Comparison of ENCODE assay signal across 17 mouse cellular contexts in genomic region chr11:77836290-77836689, GRCm38 (mm10). TPM values are rescaled to one million over a fixed set of nuclear protein-coding genes. Genes with fewer than 3 reads are reported as not detected.
DNase-seq lines count a peak whose midpoint lies in the region; ATAC-seq and TF ChIP-seq lines count a peak whose summit lies in the region.
"Had no signal": no experiment of that assay in that cellular context is flagged by ENCODE, and none has a peak within 500 bp of the region (broad histone marks: within the 10 kb centered on the region; RNA-seq: fewer than 3 reads in every experiment).

No protein-coding gene starts in this region.

- H3K27me3 ChIP-seq in heart, embryonic 14.5 days (ENCODE audit: control insufficient read depth, insufficient read depth, low read length), result no peaks in the 10 kb centered on the region
- H3K27me3 ChIP-seq in heart, adult 2 months (ENCODE audit: control insufficient read depth, insufficient read depth, low read length), result no peaks in the 10 kb centered on the region
- no peaks in the 10 kb centered on the region for H3K27me3 ChIP-seq in kidney, postnatal 0 days (ENCODE audit: insufficient read depth, low read length)
- no peaks in the 10 kb centered on the region for H3K27me3 ChIP-seq in embryonic facial prominence, embryonic 15.5 days
- H3K27me3 ChIP-seq in myocyte (ENCODE audit: control insufficient read depth, insufficient read depth, insufficient read length), result no peaks in the 10 kb centered on the region

- intact Hi-C loops in heart, adult 2 months (cut with DNase I), result no loop called here

- peaks cover 99% of the 10 kb centered on the region for H3K36me3 ChIP-seq in heart, embryonic 14.5 days (ENCODE audit: control insufficient read depth, insufficient read depth, low read length)
- H3K36me3 ChIP-seq in heart, adult 2 months (ENCODE audit: control insufficient read depth, insufficient read depth, low read length), result no peaks in the 10 kb centered on the region
- peaks cover 47% of the 10 kb centered on the region; the same call in 1 of the 2 replicates for H3K36me3 ChIP-seq in kidney, postnatal 0 days (ENCODE audit: insufficient read depth, low read length)
- H3K36me3 ChIP-seq in embryonic facial prominence, embryonic 15.5 days, result peaks cover 37% of the 10 kb centered on the region
- H3K36me3 ChIP-seq in myocyte (ENCODE audit: control insufficient read depth, insufficient read depth), result peaks cover 31% of the 10 kb centered on the region

- DNase-seq in heart, adult 2 months, result no peak
- no peak for DNase-seq in kidney, postnatal 0 days (ENCODE audit: low spot score)
- DNase-seq in kidney, adult 9 months, result no peak
- no peak for DNase-seq in layer of hippocampus, adult 2 months (ENCODE audit: low spot score in 2 of 2)
- DNase-seq: cerebellum, adult 11-12 months; lung, postnatal 14 days; midbrain, embryonic 14.5 days; right cerebral cortex, adult 18-20 months; thymus, postnatal 14 days had no signal

- peak overlapping the region; percentile 31; the same call in 1 of the 2 replicates for H3K9ac ChIP-seq in heart, embryonic 14.5 days (ENCODE audit: low read length)
- no peak overlapping the region for H3K9ac ChIP-seq in heart, adult 2 months (ENCODE audit: low read depth, low read length)
- 0 out of 2 replicates have a peak overlapping the region, but pooled peaks have one; percentile 18 for H3K9ac ChIP-seq in kidney, postnatal 0 days (ENCODE audit: low read depth, low read length)
- H3K9ac ChIP-seq in embryonic facial prominence, embryonic 15.5 days, result no peak overlapping the region

- WGBS in heart, embryonic 14.5 days, result 74% methylated on average over 5 of the region's 5 CpGs
- WGBS in heart, adult 2 months, result 74% methylated on average over 5 of the region's 5 CpGs
- WGBS in kidney, postnatal 0 days, result 87% methylated on average over 5 of the region's 5 CpGs
- WGBS in embryonic facial prominence, embryonic 15.5 days, result 71% methylated on average over 5 of the region's 5 CpGs

- no peak for ATAC-seq in heart, embryonic 14.5 days (ENCODE audit: insufficient number of reproducible peaks, insufficient read depth, low FRiP score, low read depth)
- ATAC-seq in kidney, postnatal 0 days (replicated peaks; ENCODE audit: low FRiP score, low read depth), result no peak
- ATAC-seq in embryonic facial prominence, embryonic 15.5 days (ENCODE audit: insufficient number of reproducible peaks, low FRiP score, low TSS enrichment, low read depth), result no peak

- peaks cover 13 to 17% of the 10 kb centered on the region in 2 experiments; a peak in 3 of 4 replicates for H3K4me1 ChIP-seq in heart, embryonic 14.5 days (ENCODE audit: control insufficient read depth in 2 of 2, insufficient read depth in 2 of 2, low read length in 2 of 2)
- H3K4me1 ChIP-seq in heart, adult 2 months (ENCODE audit: control insufficient read depth, insufficient read depth, low read length), result no peaks in the 10 kb centered on the region
- H3K4me1 ChIP-seq in kidney, postnatal 0 days (replicated peaks; ENCODE audit: insufficient read depth, low read length), result no peaks in the 10 kb centered on the region
- H3K4me1 ChIP-seq in embryonic facial prominence, embryonic 15.5 days, result peaks cover 5% of the 10 kb centered on the region; the same call in 1 of the 2 replicates

- TF ChIP-seq EP300 in heart, adult 2 months (IDR thresholded peaks at IDR 0.05; ENCODE audit: insufficient read depth, low read depth, low read length), result no peak

- H3K4me3 ChIP-seq in heart, embryonic 14.5 days (ENCODE audit: control insufficient read depth in 1 of 2, insufficient read depth in 1 of 2, low read depth in 1 of 2, low read length in 2 of 2), result no peak overlapping the region
- no peak overlapping the region for H3K4me3 ChIP-seq in heart, adult 2 months
- H3K4me3 ChIP-seq in kidney, postnatal 0 days (replicated peaks; ENCODE audit: low read depth, low read length), result no peak overlapping the region
- no peak overlapping the region for H3K4me3 ChIP-seq in embryonic facial prominence, embryonic 15.5 days (replicated peaks)
- no peak overlapping the region for H3K4me3 ChIP-seq in myocyte
- H3K4me3 ChIP-seq in layer of hippocampus, adult 2 months, result no peak overlapping the region
- H3K4me3 ChIP-seq: erythroblast, embryonic 14.5 days had no signal

- H3K27ac ChIP-seq in heart, embryonic 14.5 days (replicated peaks in 1 of 2; ENCODE audit: control insufficient read depth in 1 of 2, insufficient read depth in 1 of 2, low read depth in 2 of 2, low read length in 2 of 2), result peak overlapping the region; percentile 77 to 88
- no peak overlapping the region for H3K27ac ChIP-seq in heart, adult 2 months
- peak overlapping the region; percentile 67 for H3K27ac ChIP-seq in kidney, postnatal 0 days
- peak overlapping the region; percentile 69 for H3K27ac ChIP-seq in embryonic facial prominence, embryonic 15.5 days (replicated peaks)
- no peak overlapping the region for H3K27ac ChIP-seq in layer of hippocampus, adult 2 months

- H3K4me2 ChIP-seq in heart, embryonic 14.5 days (ENCODE audit: low read length), result no peak overlapping the region
- H3K4me2 ChIP-seq in kidney, postnatal 0 days (ENCODE audit: low read length), result no peak overlapping the region
- H3K4me2 ChIP-seq in embryonic facial prominence, embryonic 15.5 days (replicated peaks), result no peak overlapping the region
- H3K4me2 ChIP-seq in myocyte (ENCODE audit: low read depth), result no peak overlapping the region
- H3K4me2 ChIP-seq: liver, embryonic 11.5 days had no signal

- no peaks in the 10 kb centered on the region for H3K9me3 ChIP-seq in heart, embryonic 14.5 days (ENCODE audit: control insufficient read depth, low read length)
- no peaks in the 10 kb centered on the region for H3K9me3 ChIP-seq in kidney, postnatal 0 days (replicated peaks; ENCODE audit: low read length)
- no peaks in the 10 kb centered on the region for H3K9me3 ChIP-seq in embryonic facial prominence, embryonic 15.5 days (replicated peaks)

- no peak for TF ChIP-seq POLR2A in heart, adult 2 months (IDR thresholded peaks at IDR 0.05; ENCODE audit: insufficient read depth, low read depth, low read length)
- no peak for TF ChIP-seq POLR2A in myocyte (IDR thresholded peaks at IDR 0.05; ENCODE audit: insufficient read length, low read depth)

- TF ChIP-seq CTCF in heart, adult 2 months (IDR thresholded peaks at IDR 0.05), result no peak
- no peak for TF ChIP-seq CTCF in kidney, postnatal 0 days (IDR thresholded peaks at IDR 0.05; ENCODE audit: low read depth)
- no peak for TF ChIP-seq CTCF in layer of hippocampus, adult 2 months (conservative IDR thresholded peaks at IDR 0.05)

- no peaks in the 10 kb centered on the region for H3K79me2 ChIP-seq in heart, adult 2 months (replicated peaks; ENCODE audit: control insufficient read depth, insufficient read depth, low read length)
- H3K79me2 ChIP-seq in myocyte (ENCODE audit: control insufficient read depth, insufficient read depth), result no peaks in the 10 kb centered on the region

- no peak overlapping the region for H3ac ChIP-seq in myocyte (ENCODE audit: control insufficient read depth, insufficient read length)

TF ChIP-seq in myocyte, 11 proteins besides CTCF, POLR2A, EP300 and RAD21:
- no peak for TF ChIP-seq E2F4 (IDR thresholded peaks at IDR 0.05; ENCODE audit: insufficient read depth)
- no peak for TF ChIP-seq SRF (IDR thresholded peaks at IDR 0.05; ENCODE audit: control insufficient read depth, insufficient read length, low read depth)
- no peak for TF ChIP-seq TCF3 (IDR thresholded peaks at IDR 0.05; ENCODE audit: insufficient read length, low read depth)
- no peak for TF ChIP-seq USF1 (IDR thresholded peaks at IDR 0.05; ENCODE audit: low read depth)
- TF ChIP-seq POLR2AphosphoS2 (IDR thresholded peaks at IDR 0.05; ENCODE audit: insufficient read length, low read depth), result no peak
- no peak for TF ChIP-seq CEBPB (IDR thresholded peaks at IDR 0.05; ENCODE audit: insufficient read depth, poor library complexity, severe bottlenecking)
- no peak for TF ChIP-seq REST (IDR thresholded peaks at IDR 0.05; ENCODE audit: insufficient read depth, insufficient read length)
- peak in 2 of 3 experiments; percentile 57 to 76 for TF ChIP-seq MYOD1 (IDR thresholded peaks at IDR 0.05; ENCODE audit: control insufficient read depth in 1 of 3, insufficient read length in 2 of 3, low read depth in 2 of 3)
- peak in 2 of 3 experiments; percentile 63 to 79 for TF ChIP-seq MYOG (IDR thresholded peaks at IDR 0.05; ENCODE audit: control insufficient read depth in 1 of 3, insufficient read depth in 1 of 3, insufficient read length in 2 of 3, low read depth in 2 of 3)
- TF ChIP-seq TCF12 (IDR thresholded peaks at IDR 0.05; ENCODE audit: insufficient read depth, poor library complexity, severe bottlenecking), result no peak
- TF ChIP-seq MAX (IDR thresholded peaks at IDR 0.05; ENCODE audit: low read depth), result no peak

RNA-seq across cellular contexts. Expression of gene Gm10277, which starts 48.7 kb away (rescaled TPM):
- 0.84 and 1.1 TPM in 2 replicates for polyA plus RNA-seq in heart, embryonic 14.5 days (2014; fragmentation: Nextera tagmentation; extraction: Ambion mirVana)
- not detected for total RNA-seq in heart, adult 2 months (2021)
- not detected in 2 replicates for polyA plus RNA-seq in heart, adult 2 months (2012; rRNA removed)
- 0.34 and 0.40 TPM in 2 replicates for polyA plus RNA-seq in kidney, postnatal 0 days (2015; fragmentation: Nextera tagmentation; extraction: Ambion mirVana)
- polyA plus RNA-seq in embryonic facial prominence, embryonic 15.5 days (2015; fragmentation: Nextera tagmentation; extraction: Ambion mirVana), result 1.3 and 1.4 TPM in 2 replicates
- 0.07 TPM for polyA plus RNA-seq in myocyte (2012; fragmentation: generic; extraction: Trizol)
- total RNA-seq in layer of hippocampus, adult 2 months (2021), result not detected
- total RNA-seq: left cerebral cortex, adult 18-20 months had no signal
- polyA plus RNA-seq: cortical plate, adult 2 months; erythroblast, embryonic 14.5 days had no signal

RNA-seq across cellular contexts. Expression of gene Pipox, which starts 57.6 kb away (rescaled TPM):
- 3.8 and 3.9 TPM in 2 replicates for polyA plus RNA-seq in heart, embryonic 14.5 days (2014; fragmentation: Nextera tagmentation; extraction: Ambion mirVana)
- total RNA-seq in heart, adult 2 months (2021), result under 1 TPM; 0.52 to 0.77 TPM
- polyA plus RNA-seq in heart, adult 2 months (2012; rRNA removed), result 0.47 and 0.82 TPM in 2 replicates
- 20.9 and 24.3 TPM in 2 replicates for polyA plus RNA-seq in kidney, postnatal 0 days (2015; fragmentation: Nextera tagmentation; extraction: Ambion mirVana)
- 0.45 and 1.0 TPM in 2 replicates for polyA plus RNA-seq in embryonic facial prominence, embryonic 15.5 days (2015; fragmentation: Nextera tagmentation; extraction: Ambion mirVana)
- not detected for polyA plus RNA-seq in myocyte (2012; fragmentation: generic; extraction: Trizol)
- total RNA-seq in layer of hippocampus, adult 2 months (2021), result 1 to 10 TPM in 1 of 2 experiments, under 1 TPM in 1; 0.84 to 1.2 TPM
- total RNA-seq: MEL had no signal
- polyA plus RNA-seq: erythroblast, embryonic 14.5 days had no signal

Comparison
In these comparisons a context has a peak if more than half of its experiments do, and no peak if none do; other contexts are left out.
1. H3K27ac ChIP-seq: peak in heart, embryonic 14.5 days (2 of 2), kidney, postnatal 0 days (single experiment) and embryonic facial prominence, embryonic 15.5 days (single experiment); none in heart, adult 2 months (single experiment) and layer of hippocampus, adult 2 months (single experiment).
2. H3K9ac ChIP-seq: peak in heart, embryonic 14.5 days (single experiment) and kidney, postnatal 0 days (single experiment); none in heart, adult 2 months (single experiment) and embryonic facial prominence, embryonic 15.5 days (single experiment).